In genomic region chr9:13581184-13581583, GRCm38 (mm10) we compare ENCODE assay signal across 23 mouse cellular contexts.
"Had no signal": no experiment of that assay in that cellular context is flagged by ENCODE, and none has a peak within 500 bp of the region (broad histone marks: within the 10 kb centered on the region; RNA-seq: fewer than 3 reads in every experiment).

No protein-coding gene starts in this region.

- H3K4me3 ChIP-seq: gastrocnemius, adult 2 months; heart, embryonic 10.5 days; heart, embryonic 12.5 days; hindbrain, embryonic 13.5 days; hindbrain, embryonic 15.5 days; left cerebral cortex, adult 2 months; limb, embryonic 10.5 days; limb, embryonic 12.5 days; liver, embryonic 13.5 days had no signal

- H3K27ac ChIP-seq: gastrocnemius, adult 2 months; heart, embryonic 10.5 days; hindbrain, embryonic 13.5 days; hindbrain, embryonic 15.5 days; hindbrain, postnatal 0 days; left cerebral cortex, adult 2 months; limb, embryonic 10.5 days; limb, embryonic 12.5 days; liver, embryonic 13.5 days had no signal

- H3K9me3 ChIP-seq: heart, embryonic 10.5 days; heart, embryonic 12.5 days; hindbrain, embryonic 13.5 days; hindbrain, embryonic 15.5 days; limb, embryonic 10.5 days; limb, embryonic 12.5 days; liver, embryonic 13.5 days had no signal

- H3K36me3 ChIP-seq: hindbrain, embryonic 13.5 days; hindbrain, embryonic 15.5 days; limb, embryonic 10.5 days; limb, embryonic 12.5 days; liver, embryonic 13.5 days had no signal

- H3K27me3 ChIP-seq: heart, embryonic 12.5 days; hindbrain, embryonic 13.5 days; hindbrain, embryonic 15.5 days; limb, embryonic 12.5 days; liver, embryonic 13.5 days had no signal

- H3K4me2 ChIP-seq: heart, embryonic 12.5 days; hindbrain, embryonic 13.5 days; hindbrain, embryonic 15.5 days; limb, embryonic 12.5 days; liver, embryonic 11.5 days; liver, embryonic 13.5 days had no signal

- DNase-seq: gastrocnemius, adult 2 months; gastrocnemius, postnatal 10 days; gastrocnemius, postnatal 25 days; heart, adult 18-20 months; heart, postnatal 10 days; heart, postnatal 36 days; kidney, adult 18-20 months; kidney, adult 8-10 months; kidney, postnatal 10 days; kidney, postnatal 25 days; kidney, postnatal 4 days; liver; liver, embryonic 13.5 days had no signal

- H3K9ac ChIP-seq: heart, embryonic 12.5 days; hindbrain, embryonic 13.5 days; hindbrain, embryonic 15.5 days; limb, embryonic 12.5 days; liver, embryonic 13.5 days had no signal

- ATAC-seq: hindbrain, postnatal 0 days; intestine, postnatal 0 days had no signal
